Mouse (Mus musculus) hindbrain, embryonic 13.5 days (tissue): Measurements from ENCODE around the gene Tex44. TPM values are rescaled to one million over a fixed set of nuclear protein-coding genes. Genes with fewer than 3 reads are reported as not detected.
"Not testable (repeated sequence)": the region's sequence is repeated elsewhere in the genome, so short reads cannot be mapped to it uniquely, and the experiment has no call there.

ENCODE experiments used
- ATAC-seq: fragments of 200-750 bp; cut with Nextera tagmentation; 2 replicates; pipeline ENCODE4 v1.8.0; 2017; ENCODE audit warnings: moderate TSS enrichment; ENCODE audit not compliant: low FRiP score
- H3K27ac ChIP-seq: fragments of 300-500 bp; sonication (generic); 2 replicates; pipeline ENCODE4 v1.5.1; 2015; ENCODE audit warnings: inconsistent platforms, mild to moderate bottlenecking, moderate library complexity
- H3K27me3 ChIP-seq: fragments of 300-500 bp; sonication (generic); 2 replicates; pipeline ENCODE4 v1.6.1; 2015; ENCODE audit warnings: mild to moderate bottlenecking, inconsistent platforms
- H3K36me3 ChIP-seq: fragments of 300-500 bp; sonication (generic); 2 replicates; pipeline ENCODE4 v1.6.1; 2015; ENCODE audit warnings: mild to moderate bottlenecking, inconsistent platforms
- H3K4me1 ChIP-seq: fragments of 300-500 bp; sonication (generic); replicated peaks from 2 replicates; pipeline ENCODE4 v1.6.1; 2015; ENCODE audit warnings: inconsistent platforms
- H3K4me2 ChIP-seq: fragments of 300-500 bp; sonication (generic); 2 replicates; pipeline ENCODE4 v1.6.1; 2015; ENCODE audit warnings: inconsistent platforms, mild to moderate bottlenecking, moderate library complexity
- H3K4me3 ChIP-seq: fragments of 300-500 bp; sonication (generic); 2 replicates; pipeline ENCODE4 v1.5.1; 2015; ENCODE audit warnings: mild to moderate bottlenecking, inconsistent platforms
- H3K9ac ChIP-seq: fragments of 300-500 bp; sonication (generic); 2 replicates; pipeline ENCODE4 v1.6.1; 2015; ENCODE audit warnings: mild to moderate bottlenecking, inconsistent platforms
- H3K9me3 ChIP-seq: fragments of 300-500 bp; sonication (generic); 2 replicates; pipeline ENCODE4 v1.6.1; 2016; ENCODE audit warnings: inconsistent platforms
- WGBS: fragments of 180-500 bp; shearing (Covaris S2); methylation state at CpG from one replicate; pipeline ENCODE4 v1.1.7; 2015; 5-methylcytosine and 5-hydroxymethylcytosine counted together
- polyA plus RNA-seq: library from polyadenylated mRNA; unstranded; fragments of >200 nt; fragmentation: Nextera tagmentation; extraction: Ambion mirVana; gene quantifications from 2 replicates; pipeline ENCODE4 v1.2.1, GENCODE M21; 2015

The Tex44 gene
- polyA plus RNA-seq, 1 experiment from 2014 or later, result not detected

DNA sequence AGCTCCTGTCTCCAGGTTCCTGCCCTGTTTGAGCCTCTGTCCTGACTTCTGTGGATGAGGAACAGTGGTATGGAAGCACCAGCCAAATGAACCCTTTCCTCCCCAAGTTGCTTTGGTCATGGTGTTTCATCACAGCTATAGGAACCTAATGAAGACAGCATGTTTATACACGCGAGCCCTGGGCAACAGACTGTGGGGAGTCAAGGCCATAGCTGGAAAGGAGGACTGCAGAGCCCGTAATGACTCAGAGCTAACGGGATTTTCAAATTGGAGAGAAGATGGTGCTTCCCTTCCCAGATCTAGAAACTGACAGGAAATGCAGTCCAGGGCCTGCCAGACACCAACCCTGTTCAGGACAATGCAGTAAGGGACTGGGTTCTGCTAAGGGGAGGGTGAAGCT, 33.2 kb downstream of the Tex44 start:
- 83% methylated on average over 4 of the region's 4 CpGs for WGBS
- no peak overlapping the region for H3K9ac ChIP-seq
- no peak overlapping the region for H3K4me3 ChIP-seq
- H3K4me2 ChIP-seq, result no peak overlapping the region
- ATAC-seq, result no peak
- H3K9me3 ChIP-seq, result peaks cover 5% of the 10 kb centered on the region; the same call in 1 of the 2 replicates
- no peaks in the 10 kb centered on the region for H3K4me1 ChIP-seq
- H3K36me3 ChIP-seq, result no peaks in the 10 kb centered on the region
- H3K27me3 ChIP-seq, result no peaks in the 10 kb centered on the region
- H3K27ac ChIP-seq, result no peak overlapping the region

GRCm38 (mm10) chr1:86464223-86464874, 38.2 kb downstream of the Tex44 start:
- no peaks in the 10 kb centered on the region for H3K36me3 ChIP-seq
- H3K9ac ChIP-seq, result 0 out of 2 replicates have a peak overlapping the region, but pooled peaks have one; percentile 30
- H3K9me3 ChIP-seq, result peaks cover 5% of the 10 kb centered on the region; the same call in 1 of the 2 replicates
- no peaks in the 10 kb centered on the region for H3K27me3 ChIP-seq
- peak overlapping the region; percentile 80 for H3K27ac ChIP-seq
- no peak for ATAC-seq
- no peak overlapping the region for H3K4me2 ChIP-seq
- H3K4me3 ChIP-seq, result no peak overlapping the region
- WGBS, result 31% methylated on average over 9 of the region's 9 CpGs
- peaks cover 4% of the 10 kb centered on the region for H3K4me1 ChIP-seq

- Histone ChIP-seq H3K36me3 (no peaks in the 10 kb centered on the region), H3K4me2 (no peak overlapping the region), H3K27me3 (no peaks in the 10 kb centered on the region), H3K4me1 (peaks cover 4% of the 10 kb centered on the region), H3K27ac (peak overlapping the region; percentile 80), H3K9ac (peak overlapping the region; percentile 30; the same call in 1 of the 2 replicates), H3K4me3 (no peak overlapping the region), H3K9me3 (peaks cover 5% of the 10 kb centered on the region; the same call in 1 of the 2 replicates)
- 25% methylated on average over 4 of the region's 4 CpGs for WGBS
- ATAC-seq, result no peak
These were observed 38.7 kb downstream of the Tex44 start for GRCm38 (mm10) chr1:86464875-86465224.

- Histone ChIP-seq H3K27ac (no peak overlapping the region), H3K4me2 (no peak overlapping the region), H3K4me1 (peaks cover 16% of the 10 kb centered on the region), H3K4me3 (no peak overlapping the region), H3K9me3 (no peaks in the 10 kb centered on the region), H3K36me3 (no peaks in the 10 kb centered on the region), H3K9ac (no peak overlapping the region), H3K27me3 (no peaks in the 10 kb centered on the region)
- 84% methylated on average over 8 of the region's 8 CpGs for WGBS
- ATAC-seq, result no peak
These were observed 41.3 kb downstream of the Tex44 start for GRCm38 (mm10) chr1:86467416-86467815.

- no peak overlapping the region for H3K4me2 ChIP-seq
- H3K4me3 ChIP-seq, result no peak overlapping the region
- H3K9ac ChIP-seq, result no peak overlapping the region
- no peaks in the 10 kb centered on the region for H3K9me3 ChIP-seq
- ATAC-seq, result no peak
- no peaks in the 10 kb centered on the region for H3K27me3 ChIP-seq
- H3K36me3 ChIP-seq, result no peaks in the 10 kb centered on the region
- H3K27ac ChIP-seq, result no peak overlapping the region
- H3K4me1 ChIP-seq, result peaks cover 16% of the 10 kb centered on the region
- WGBS, result 97% methylated on average over 4 of the region's 4 CpGs
These were observed 43.7 kb downstream of the Tex44 start for GRCm38 (mm10) chr1:86469876-86470275.

- no peaks in the 10 kb centered on the region for H3K36me3 ChIP-seq
- H3K4me3 ChIP-seq, result no peak overlapping the region
- no peak overlapping the region for H3K4me2 ChIP-seq
- H3K9me3 ChIP-seq, result no peaks in the 10 kb centered on the region
- WGBS, result 73% methylated on average over 12 of the region's 12 CpGs
- no peak overlapping the region for H3K9ac ChIP-seq
- no peaks in the 10 kb centered on the region for H3K27me3 ChIP-seq
- H3K27ac ChIP-seq, result no peak overlapping the region
- peaks cover 15% of the 10 kb centered on the region for H3K4me1 ChIP-seq
- no peak; the same call in 1 of the 2 replicates for ATAC-seq
These were observed 44.5 kb downstream of the Tex44 start for GRCm38 (mm10) chr1:86470519-86471181.

GRCm38 (mm10) chr1:86471504-86471961, 45.4 kb downstream of the Tex44 start:
- H3K9me3 ChIP-seq, H3K4me2 ChIP-seq, H3K27ac ChIP-seq, H3K36me3 ChIP-seq, H3K4me3 ChIP-seq, H3K27me3 ChIP-seq, ATAC-seq, H3K9ac ChIP-seq: not testable (repeated sequence)
- peaks cover 15% of the 10 kb centered on the region for H3K4me1 ChIP-seq
- 74% methylated on average over 11 of the region's 11 CpGs for WGBS

GRCm38 (mm10) chr1:86472197-86472952, 46.2 kb downstream of the Tex44 start:
- H3K4me3 ChIP-seq, result peak overlapping the region; percentile 19; the same call in 1 of the 2 replicates
- ATAC-seq, result no peak
- H3K27ac ChIP-seq, result peak overlapping the region; percentile 72
- no peaks in the 10 kb centered on the region for H3K9me3 ChIP-seq
- no peaks in the 10 kb centered on the region for H3K36me3 ChIP-seq
- no peaks in the 10 kb centered on the region for H3K27me3 ChIP-seq
- 21% methylated on average over 31 of the region's 31 CpGs for WGBS
- H3K4me2 ChIP-seq, result peak overlapping the region; percentile 41
- peak overlapping the region; percentile 65 for H3K9ac ChIP-seq
- H3K4me1 ChIP-seq, result peaks cover 15% of the 10 kb centered on the region

DNA sequence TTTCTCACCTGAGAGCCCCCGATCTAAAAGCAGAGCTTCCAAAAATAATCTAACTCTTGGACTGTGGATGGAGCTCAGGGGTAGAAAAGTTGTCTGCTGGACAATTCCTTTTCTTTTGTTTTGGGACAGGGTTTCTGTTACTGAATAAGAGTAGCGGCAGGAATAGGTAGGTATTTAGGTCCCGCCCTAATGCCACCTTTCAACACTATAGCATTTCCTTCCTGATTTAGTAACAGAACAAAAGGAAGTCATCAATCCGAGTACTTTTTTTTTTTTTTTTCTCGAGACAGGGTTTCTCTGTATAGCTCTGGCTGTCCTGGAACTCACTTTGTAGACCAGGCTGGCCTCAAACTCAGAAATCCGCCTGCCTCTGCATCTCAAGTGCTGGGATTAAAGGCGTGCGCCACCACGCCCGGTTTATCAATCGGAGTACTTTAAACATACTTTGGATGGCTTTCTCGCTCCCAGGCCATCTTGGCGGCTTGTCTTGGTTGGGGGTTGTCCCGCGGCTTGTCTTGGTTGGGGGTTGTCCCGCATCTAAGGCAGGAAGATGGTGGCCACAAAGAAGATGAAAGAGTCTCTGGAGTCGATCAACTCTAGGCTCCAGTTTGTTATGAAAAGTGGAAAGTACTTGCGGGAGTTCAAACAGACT, 47.1 kb downstream of the Tex44 start:
- H3K9ac ChIP-seq, result no peak overlapping the region
- H3K9me3 ChIP-seq, result no peaks in the 10 kb centered on the region
- H3K27ac ChIP-seq, result no peak overlapping the region
- H3K4me3 ChIP-seq, result no peak overlapping the region
- no peaks in the 10 kb centered on the region for H3K27me3 ChIP-seq
- no peak for ATAC-seq
- no peaks in the 10 kb centered on the region for H3K36me3 ChIP-seq
- peaks cover 15% of the 10 kb centered on the region for H3K4me1 ChIP-seq
- WGBS, result 95% methylated on average over 18 of the region's 18 CpGs
- H3K4me2 ChIP-seq, result no peak overlapping the region

Other genes with a start within 250 kb of the Tex44 start
- 3.7 and 5.0 TPM in 2 replicates for gene B3gnt7, start 123.5 kb upstream of the Tex44 start, polyA plus RNA-seq
- 219 and 230 TPM in 2 replicates for gene Ncl, start 66.9 kb upstream of the Tex44 start, polyA plus RNA-seq
- gene Nmur1, start 101 bp upstream of the Tex44 start, polyA plus RNA-seq, result not detected in 2 replicates
- 2,123 and 2,193 TPM in 2 replicates for gene Ptma, start 100.4 kb downstream of the Tex44 start, polyA plus RNA-seq
- 92.7 and 97.5 TPM in 2 replicates for gene Pde6d, start 156.3 kb downstream of the Tex44 start, polyA plus RNA-seq
- 62.8 and 65.0 TPM in 2 replicates for gene Cops7b, start 156.6 kb downstream of the Tex44 start, polyA plus RNA-seq
- 16.1 and 25.0 TPM in 2 replicates for gene Nppc, start 244.2 kb downstream of the Tex44 start, polyA plus RNA-seq